33 mouse cellular contexts compared by ENCODE assay signal in the genomic region with DNA sequence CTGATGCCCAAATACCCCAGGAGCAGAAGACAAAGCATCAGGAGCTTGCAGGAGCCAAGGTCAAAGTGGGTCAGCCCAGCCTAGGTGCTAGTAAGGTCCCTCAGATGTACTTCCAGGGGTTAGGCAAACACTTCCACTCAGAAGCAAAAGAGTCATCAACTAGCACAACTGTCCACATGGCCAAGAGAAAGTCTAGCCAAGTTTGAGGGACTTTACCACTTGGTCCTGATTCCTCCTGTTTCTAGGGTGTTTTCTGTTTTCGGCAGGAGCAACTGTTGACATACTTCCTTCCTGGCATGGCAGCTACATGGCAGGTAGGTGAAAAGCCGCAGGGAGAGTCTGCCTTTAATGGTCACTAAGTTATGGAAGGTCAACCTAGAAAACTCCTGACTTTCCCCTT.
"Had no signal": no experiment of that assay in that cellular context is flagged by ENCODE, and none has a peak within 500 bp of the region (broad histone marks: within the 10 kb centered on the region; RNA-seq: fewer than 3 reads in every experiment).

No protein-coding gene starts in this region.

- H3K4me1 ChIP-seq: heart, embryonic 10.5 days; heart, embryonic 12.5 days; heart, embryonic 13.5 days; heart, embryonic 15.5 days; hindbrain, embryonic 10.5 days; hindbrain, embryonic 12.5 days; hindbrain, embryonic 13.5 days; hindbrain, embryonic 15.5 days; intestine, embryonic 15.5 days; kidney, embryonic 15.5 days had no signal

- H3K4me2 ChIP-seq: heart, embryonic 11.5 days; heart, embryonic 12.5 days; heart, embryonic 13.5 days; heart, embryonic 15.5 days; hindbrain, embryonic 12.5 days; hindbrain, embryonic 13.5 days; hindbrain, embryonic 14.5 days; hindbrain, embryonic 15.5 days; intestine, embryonic 15.5 days; kidney, embryonic 15.5 days had no signal

- H3K9ac ChIP-seq: heart, embryonic 12.5 days; heart, embryonic 13.5 days; heart, embryonic 15.5 days; hindbrain, embryonic 12.5 days; hindbrain, embryonic 13.5 days; hindbrain, embryonic 14.5 days; hindbrain, embryonic 15.5 days; intestine, embryonic 15.5 days; kidney, embryonic 15.5 days had no signal

- DNase-seq: heart, postnatal 10 days; heart, postnatal 14 days; heart, postnatal 36 days; heart, postnatal 4 days; kidney, adult 11 months; kidney, adult 18-20 months; kidney, adult 8-10 months; kidney, adult 9 months; kidney, postnatal 10 days; kidney, postnatal 25 days; kidney, postnatal 36 days; kidney, postnatal 4 days; layer of hippocampus, adult 9-11 months; layer of hippocampus, postnatal 36 days had no signal

- H3K27me3 ChIP-seq: heart, embryonic 12.5 days; heart, embryonic 13.5 days; heart, embryonic 15.5 days; hindbrain, embryonic 12.5 days; hindbrain, embryonic 13.5 days; hindbrain, embryonic 15.5 days; intestine, embryonic 15.5 days; kidney, embryonic 15.5 days had no signal

- H3K4me3 ChIP-seq: heart, embryonic 10.5 days; heart, embryonic 12.5 days; heart, embryonic 13.5 days; heart, embryonic 15.5 days; hindbrain, embryonic 10.5 days; hindbrain, embryonic 12.5 days; hindbrain, embryonic 13.5 days; hindbrain, embryonic 15.5 days; intestine, embryonic 15.5 days; kidney, embryonic 15.5 days; layer of hippocampus, adult 2 months had no signal

- H3K27ac ChIP-seq: heart, embryonic 10.5 days; heart, embryonic 13.5 days; heart, embryonic 15.5 days; hindbrain, embryonic 10.5 days; hindbrain, embryonic 12.5 days; hindbrain, embryonic 13.5 days; hindbrain, embryonic 14.5 days; hindbrain, embryonic 15.5 days; hindbrain, postnatal 0 days; intestine, embryonic 15.5 days; kidney, embryonic 15.5 days; kidney, postnatal 0 days; layer of hippocampus, adult 2 months had no signal

- ATAC-seq: hindbrain, embryonic 16.5 days; hindbrain, postnatal 0 days; inflammation-experienced regulatory T-cells, adult 6 months; intestine, embryonic 15.5 days; intestine, embryonic 16.5 days; intestine, postnatal 0 days had no signal

- H3K36me3 ChIP-seq: heart, embryonic 10.5 days; heart, embryonic 12.5 days; heart, embryonic 15.5 days; hindbrain, embryonic 10.5 days; hindbrain, embryonic 12.5 days; hindbrain, embryonic 13.5 days; hindbrain, embryonic 15.5 days; intestine, embryonic 15.5 days; kidney, embryonic 15.5 days had no signal

- H3K9me3 ChIP-seq: heart, embryonic 10.5 days; heart, embryonic 12.5 days; heart, embryonic 13.5 days; heart, embryonic 15.5 days; hindbrain, embryonic 10.5 days; hindbrain, embryonic 12.5 days; hindbrain, embryonic 13.5 days; hindbrain, embryonic 15.5 days; intestine, embryonic 15.5 days; kidney, embryonic 15.5 days had no signal
